Mouse (Mus musculus) heart, postnatal 0 days (tissue): ENCODE results near the gene Rac1.

Experiments
- CTCF ChIP-seq: IDR thresholded peaks from 2 replicates; pipeline ENCODE4 v1.5.1; 2016; ENCODE audit warnings: antibody characterized with exemption, control low read depth, low read depth
- EP300 ChIP-seq: IDR thresholded peaks from 2 replicates; pipeline ENCODE4 v1.6.1; 2016; ENCODE audit warnings: antibody characterized with exemption, low read depth

GRCm38 (mm10) chr5:143501649-143502048, 26.2 kb downstream of the Rac1 start:
- TF ChIP-seq EP300 (no peak), CTCF (no peak)
